Mouse (Mus musculus): Measurements from ENCODE around the gene Map2k5.

DNA sequence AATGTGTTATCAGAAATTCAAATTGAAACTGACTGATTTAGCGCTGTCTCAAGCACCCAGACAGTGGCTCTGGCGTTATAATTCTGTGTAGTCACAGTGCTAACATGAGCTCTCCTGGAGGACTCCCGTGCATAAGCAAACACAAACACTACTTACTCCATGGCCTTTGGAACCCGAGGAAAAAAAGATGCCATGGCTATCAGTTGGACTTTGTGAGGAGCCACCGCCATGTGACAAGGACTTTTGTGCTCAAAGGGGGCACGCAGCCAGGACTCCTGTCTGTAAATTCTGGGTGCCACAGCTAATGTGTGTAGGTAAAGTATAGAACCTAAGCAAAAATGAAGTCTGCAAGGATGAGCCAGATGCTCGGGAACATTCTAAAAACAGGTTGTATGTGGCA, 192.5 kb downstream of the Map2k5 start:
- TF ChIP-seq CTCF (IDR thresholded peaks at IDR 0.05; ENCODE audit: low read depth, low read length) (no peak), POLR2A (IDR thresholded peaks at IDR 0.05; ENCODE audit: borderline replicate concordance, low read depth, low read length) (no peak)

Measured in bone marrow macrophage, adult 2 months (primary cell).